In genomic region chr6:40133436-40133835, GRCm38 (mm10) we compare ENCODE assay signal across 35 mouse cellular contexts.
"Had no signal": no experiment of that assay in that cellular context is flagged by ENCODE, and none has a peak within 500 bp of the region (broad histone marks: within the 10 kb centered on the region; RNA-seq: fewer than 3 reads in every experiment).

No protein-coding gene starts in this region.

- DNase-seq: heart, postnatal 10 days; heart, postnatal 14 days; heart, postnatal 36 days; heart, postnatal 4 days; kidney, adult 11 months; kidney, adult 18-20 months; kidney, adult 2 months; kidney, adult 8-10 months; kidney, adult 9 months; kidney, postnatal 10 days; kidney, postnatal 14 days; kidney, postnatal 25 days; kidney, postnatal 36 days; kidney, postnatal 4 days; layer of hippocampus, adult 9-11 months; layer of hippocampus, postnatal 36 days had no signal

- H3K9ac ChIP-seq: heart, embryonic 12.5 days; heart, embryonic 13.5 days; heart, embryonic 15.5 days; hindbrain, embryonic 12.5 days; hindbrain, embryonic 13.5 days; hindbrain, embryonic 14.5 days; hindbrain, embryonic 15.5 days; intestine, embryonic 15.5 days; kidney, embryonic 15.5 days had no signal

- H3K36me3 ChIP-seq: heart, embryonic 10.5 days; heart, embryonic 12.5 days; heart, embryonic 13.5 days; heart, embryonic 15.5 days; hindbrain, embryonic 10.5 days; hindbrain, embryonic 12.5 days; hindbrain, embryonic 13.5 days; hindbrain, embryonic 15.5 days; intestine, embryonic 15.5 days; kidney, embryonic 15.5 days had no signal

- H3K9me3 ChIP-seq: heart, embryonic 10.5 days; heart, embryonic 12.5 days; heart, embryonic 13.5 days; heart, embryonic 15.5 days; hindbrain, embryonic 10.5 days; hindbrain, embryonic 12.5 days; hindbrain, embryonic 13.5 days; hindbrain, embryonic 15.5 days; intestine, embryonic 15.5 days; kidney, embryonic 15.5 days had no signal

- H3K27me3 ChIP-seq: heart, embryonic 12.5 days; heart, embryonic 13.5 days; heart, embryonic 15.5 days; hindbrain, embryonic 12.5 days; hindbrain, embryonic 13.5 days; hindbrain, embryonic 15.5 days; intestine, embryonic 15.5 days; kidney, embryonic 15.5 days had no signal

- ATAC-seq: hindbrain, embryonic 16.5 days; hindbrain, postnatal 0 days; inflammation-experienced regulatory T-cells, adult 6 months; intestine, embryonic 15.5 days; intestine, embryonic 16.5 days; intestine, postnatal 0 days had no signal

- H3K4me2 ChIP-seq: heart, embryonic 11.5 days; heart, embryonic 12.5 days; heart, embryonic 13.5 days; heart, embryonic 15.5 days; hindbrain, embryonic 12.5 days; hindbrain, embryonic 13.5 days; hindbrain, embryonic 14.5 days; hindbrain, embryonic 15.5 days; intestine, embryonic 15.5 days; kidney, embryonic 15.5 days had no signal

- H3K27ac ChIP-seq: heart, embryonic 10.5 days; heart, embryonic 13.5 days; heart, embryonic 15.5 days; hindbrain, embryonic 10.5 days; hindbrain, embryonic 12.5 days; hindbrain, embryonic 13.5 days; hindbrain, embryonic 14.5 days; hindbrain, embryonic 15.5 days; hindbrain, postnatal 0 days; intestine, embryonic 15.5 days; kidney, embryonic 15.5 days; kidney, postnatal 0 days; layer of hippocampus, adult 2 months had no signal

- H3K4me1 ChIP-seq: heart, embryonic 10.5 days; heart, embryonic 12.5 days; heart, embryonic 15.5 days; intestine, embryonic 15.5 days; kidney, embryonic 15.5 days had no signal

- H3K4me3 ChIP-seq: heart, embryonic 10.5 days; heart, embryonic 12.5 days; heart, embryonic 13.5 days; heart, embryonic 15.5 days; hindbrain, embryonic 10.5 days; hindbrain, embryonic 12.5 days; hindbrain, embryonic 13.5 days; hindbrain, embryonic 15.5 days; intestine, embryonic 15.5 days; kidney, embryonic 15.5 days; layer of hippocampus, adult 2 months had no signal
